Mouse (Mus musculus) heart, embryonic 12.5 days (tissue): ENCODE data around the gene Mettl24. TPM values are rescaled to one million over a fixed set of nuclear protein-coding genes. Genes with fewer than 3 reads are reported as not detected.

Experiments
- ATAC-seq: fragments of 200-750 bp; cut with Nextera tagmentation; 2 replicates; pipeline ENCODE4 v1.8.0; 2017; ENCODE audit warnings: moderate TSS enrichment, moderate library complexity; ENCODE audit not compliant: insufficient number of reproducible peaks, low FRiP score
- H3K27ac ChIP-seq: fragments of 300-500 bp; sonication (generic); 2 replicates; pipeline ENCODE4 v1.5.1; 2016; ENCODE audit warnings: mild to moderate bottlenecking, moderate library complexity; ENCODE audit not compliant: poor library complexity, severe bottlenecking
- H3K27me3 ChIP-seq: fragments of 300-500 bp; sonication (generic); replicated peaks from 2 replicates; pipeline ENCODE4 v1.6.1; 2016; ENCODE audit warnings: mild to moderate bottlenecking, moderate library complexity
- H3K36me3 ChIP-seq: fragments of 300-500 bp; sonication (generic); 2 replicates; pipeline ENCODE4 v1.6.1; 2016; ENCODE audit warnings: mild to moderate bottlenecking, moderate library complexity
- H3K4me1 ChIP-seq: fragments of 300-500 bp; sonication (generic); replicated peaks from 2 replicates; pipeline ENCODE4 v1.6.1; 2016; ENCODE audit warnings: mild to moderate bottlenecking
- H3K4me2 ChIP-seq: fragments of 300-500 bp; sonication (generic); 2 replicates; pipeline ENCODE4 v1.6.1; 2016; ENCODE audit warnings: mild to moderate bottlenecking, moderate library complexity
- H3K4me3 ChIP-seq: fragments of 300-500 bp; sonication (generic); 2 replicates; pipeline ENCODE4 v1.5.1; 2016; ENCODE audit warnings: mild to moderate bottlenecking
- H3K9ac ChIP-seq: fragments of 300-500 bp; sonication (generic); 2 replicates; pipeline ENCODE4 v1.6.1; 2016; ENCODE audit warnings: mild to moderate bottlenecking, moderate library complexity
- H3K9me3 ChIP-seq: fragments of 300-500 bp; sonication (generic); replicated peaks from 2 replicates; pipeline ENCODE4 v1.6.1; 2016; ENCODE audit warnings: mild to moderate bottlenecking, moderate library complexity
- WGBS: fragments of 180-500 bp; shearing (Covaris S2); methylation state at CpG from one replicate; pipeline ENCODE4 v1.1.7; 2016; 5-methylcytosine and 5-hydroxymethylcytosine counted together
- polyA plus RNA-seq: library from polyadenylated mRNA; unstranded; fragments of >200 nt; fragmentation: Nextera tagmentation; extraction: Ambion mirVana; gene quantifications from 2 replicates; pipeline ENCODE4 v1.2.1, GENCODE M21; 2016

Mettl24 gene
- polyA plus RNA-seq, 1 experiment from 2014 or later = 2.5 TPM

- Histone ChIP-seq H3K4me3 (no peak overlapping the region), H3K4me2 (no peak overlapping the region), H3K9me3 (peaks cover 3% of the 10 kb centered on the region; the same call in 1 of the 2 replicates), H3K27me3 (no peaks in the 10 kb centered on the region), H3K27ac (no peak overlapping the region), H3K4me1 (no peaks in the 10 kb centered on the region), H3K36me3 (no peaks in the 10 kb centered on the region), H3K9ac (no peak overlapping the region)
- 59% methylated on average over 2 of the region's 2 CpGs for whole genome bisulfite sequencing
- ATAC-seq = no peak
Measured at GRCm38 (mm10) chr10:40651676-40652075, 31.4 kb upstream of the Mettl24 start.

- ATAC-seq = no peak
- Histone ChIP-seq H3K27ac (no peak overlapping the region), H3K9ac (no peak overlapping the region), H3K9me3 (peaks cover 5% of the 10 kb centered on the region), H3K4me3 (no peak overlapping the region), H3K4me2 (no peak overlapping the region), H3K36me3 (no peaks in the 10 kb centered on the region), H3K27me3 (no peaks in the 10 kb centered on the region), H3K4me1 (no peaks in the 10 kb centered on the region)
- WGBS = 75% methylated on average over 3 of the region's 3 CpGs
Measured at GRCm38 (mm10) chr10:40665270-40665669, 17.8 kb upstream of the Mettl24 start.

- H3K4me1 ChIP-seq = no peaks in the 10 kb centered on the region
- WGBS = 77% methylated on average over 1 of the region's 1 CpGs
- H3K27me3 ChIP-seq = no peaks in the 10 kb centered on the region
- H3K4me3 ChIP-seq = no peak overlapping the region
- no peak overlapping the region for H3K4me2 ChIP-seq
- H3K27ac ChIP-seq = no peak overlapping the region
- H3K9ac ChIP-seq = no peak overlapping the region
- no peak for ATAC-seq
- H3K9me3 ChIP-seq = peaks cover 8% of the 10 kb centered on the region
- H3K36me3 ChIP-seq = no peaks in the 10 kb centered on the region
Measured at GRCm38 (mm10) chr10:40666943-40667342, 16.1 kb upstream of the Mettl24 start.

- Histone ChIP-seq H3K36me3 (no peaks in the 10 kb centered on the region), H3K9ac (no peak overlapping the region), H3K27ac (no peak overlapping the region), H3K4me2 (no peak overlapping the region), H3K4me1 (no peaks in the 10 kb centered on the region; the same call in 1 of the 2 replicates), H3K9me3 (peaks cover 8% of the 10 kb centered on the region), H3K4me3 (no peak overlapping the region), H3K27me3 (no peaks in the 10 kb centered on the region)
- ATAC-seq = no peak
Measured at GRCm38 (mm10) chr10:40668640-40669039, 14.4 kb upstream of the Mettl24 start.

GRCm38 (mm10) chr10:40672587-40673296, 10.3 kb upstream of the Mettl24 start:
- H3K9me3 ChIP-seq = 0 out of 2 replicates have a peak, but pooled peaks cover 3% of the 10 kb centered on the region
- H3K4me1 ChIP-seq = peaks cover 7% of the 10 kb centered on the region; the same call in 1 of the 2 replicates
- no peak overlapping the region for H3K4me2 ChIP-seq
- H3K9ac ChIP-seq = no peak overlapping the region
- no peak for ATAC-seq
- no peaks in the 10 kb centered on the region for H3K27me3 ChIP-seq
- H3K36me3 ChIP-seq = no peaks in the 10 kb centered on the region
- no peak overlapping the region for H3K27ac ChIP-seq
- WGBS = 55% methylated on average over 8 of the region's 8 CpGs
- H3K4me3 ChIP-seq = no peak overlapping the region

- H3K4me3 ChIP-seq = no peak overlapping the region
- ATAC-seq = no peak
- no peak overlapping the region for H3K27ac ChIP-seq
- H3K9me3 ChIP-seq = 0 out of 2 replicates have a peak, but pooled peaks cover 3% of the 10 kb centered on the region
- H3K36me3 ChIP-seq = no peaks in the 10 kb centered on the region
- peaks cover 7% of the 10 kb centered on the region; the same call in 1 of the 2 replicates for H3K4me1 ChIP-seq
- H3K4me2 ChIP-seq = no peak overlapping the region
- H3K27me3 ChIP-seq = no peaks in the 10 kb centered on the region
- no peak overlapping the region for H3K9ac ChIP-seq
- whole genome bisulfite sequencing = 57% methylated on average over 7 of the region's 7 CpGs
Measured at GRCm38 (mm10) chr10:40673297-40673665, 9.8 kb upstream of the Mettl24 start.

- peaks cover 7% of the 10 kb centered on the region; the same call in 1 of the 2 replicates for H3K4me1 ChIP-seq
- no peak overlapping the region for H3K9ac ChIP-seq
- H3K9me3 ChIP-seq = 0 out of 2 replicates have a peak, but pooled peaks cover 3% of the 10 kb centered on the region
- ATAC-seq = no peak; the same call in 1 of the 2 replicates
- peak overlapping the region; percentile 30 for H3K4me3 ChIP-seq
- peak overlapping the region; percentile 66 for H3K4me2 ChIP-seq
- no peaks in the 10 kb centered on the region for H3K36me3 ChIP-seq
- H3K27ac ChIP-seq = no peak overlapping the region
- WGBS = 8% methylated on average over 13 of the region's 13 CpGs
- H3K27me3 ChIP-seq = no peaks in the 10 kb centered on the region
Measured at GRCm38 (mm10) chr10:40674151-40674550, 8.9 kb upstream of the Mettl24 start.

GRCm38 (mm10) chr10:40675921-40676320, 7.2 kb upstream of the Mettl24 start:
- H3K4me3 ChIP-seq = no peak overlapping the region
- no peak for ATAC-seq
- no peaks in the 10 kb centered on the region for H3K36me3 ChIP-seq
- H3K4me1 ChIP-seq = peaks cover 7% of the 10 kb centered on the region; the same call in 1 of the 2 replicates
- H3K4me2 ChIP-seq = no peak overlapping the region
- H3K27me3 ChIP-seq = no peaks in the 10 kb centered on the region
- 0 out of 2 replicates have a peak, but pooled peaks cover 3% of the 10 kb centered on the region for H3K9me3 ChIP-seq
- H3K9ac ChIP-seq = no peak overlapping the region
- WGBS = 75% methylated on average over 7 of the region's 7 CpGs
- no peak overlapping the region for H3K27ac ChIP-seq

- Histone ChIP-seq H3K4me1 (peaks cover 10% of the 10 kb centered on the region), H3K4me2 (no peak overlapping the region), H3K9ac (no peak overlapping the region), H3K4me3 (no peak overlapping the region), H3K27ac (no peak overlapping the region), H3K9me3 (no peaks in the 10 kb centered on the region), H3K27me3 (no peaks in the 10 kb centered on the region), H3K36me3 (no peaks in the 10 kb centered on the region)
- WGBS = 59% methylated on average over 3 of the region's 3 CpGs
- no peak for ATAC-seq
Measured at GRCm38 (mm10) chr10:40678477-40678876, 4.6 kb upstream of the Mettl24 start.

GRCm38 (mm10) chr10:40682470-40682869, 612 bp upstream of the Mettl24 start:
- 23% methylated on average over 8 of the region's 8 CpGs for WGBS
- H3K9ac ChIP-seq = peak overlapping the region; percentile 84

GRCm38 (mm10) chr10:40683868-40684253, 779 bp downstream of the Mettl24 start:
- peaks cover 3% of the 10 kb centered on the region; the same call in 1 of the 2 replicates for H3K4me1 ChIP-seq
- H3K9me3 ChIP-seq = no peaks in the 10 kb centered on the region
- H3K36me3 ChIP-seq = no peaks in the 10 kb centered on the region
- WGBS = 54% methylated on average over 9 of the region's 9 CpGs
- H3K27me3 ChIP-seq = no peaks in the 10 kb centered on the region
- peak overlapping the region; percentile 61 for H3K4me3 ChIP-seq
- no peak for ATAC-seq
- peak overlapping the region; percentile 85 for H3K4me2 ChIP-seq
- H3K27ac ChIP-seq = no peak overlapping the region
- no peak overlapping the region for H3K9ac ChIP-seq

More at GRCm38 (mm10) chr10:40682470-40682869, 612 bp upstream of the Mettl24 start:
- H3K4me2 ChIP-seq = peak overlapping the region; percentile 85
- H3K4me1 ChIP-seq = peaks cover 3% of the 10 kb centered on the region; the same call in 1 of the 2 replicates
- H3K36me3 ChIP-seq = no peaks in the 10 kb centered on the region
- no peak overlapping the region for H3K27ac ChIP-seq
- peak overlapping the region; percentile 61 for H3K4me3 ChIP-seq
- no peak for ATAC-seq
- H3K9me3 ChIP-seq = no peaks in the 10 kb centered on the region
- H3K27me3 ChIP-seq = no peaks in the 10 kb centered on the region
